Mouse (Mus musculus): ENCODE measurements around the gene Rnf114.
A peak's percentile ranks its signal among the peaks of the same experiment; 100 is the strongest.

Rnf114 gene

GRCm38 (mm10) chr2:167491757-167492708, at the start of gene Rnf114:
Gene Rnf114 (plus strand): TSS chr2:167492645.
- no peak for DNase-seq (ENCODE audit: low read depth)

GRCm38 (mm10) chr2:167443411-167444193, 48.8 kb upstream of the Rnf114 start:
- no peak for DNase-seq (ENCODE audit: low read depth)

DNA sequence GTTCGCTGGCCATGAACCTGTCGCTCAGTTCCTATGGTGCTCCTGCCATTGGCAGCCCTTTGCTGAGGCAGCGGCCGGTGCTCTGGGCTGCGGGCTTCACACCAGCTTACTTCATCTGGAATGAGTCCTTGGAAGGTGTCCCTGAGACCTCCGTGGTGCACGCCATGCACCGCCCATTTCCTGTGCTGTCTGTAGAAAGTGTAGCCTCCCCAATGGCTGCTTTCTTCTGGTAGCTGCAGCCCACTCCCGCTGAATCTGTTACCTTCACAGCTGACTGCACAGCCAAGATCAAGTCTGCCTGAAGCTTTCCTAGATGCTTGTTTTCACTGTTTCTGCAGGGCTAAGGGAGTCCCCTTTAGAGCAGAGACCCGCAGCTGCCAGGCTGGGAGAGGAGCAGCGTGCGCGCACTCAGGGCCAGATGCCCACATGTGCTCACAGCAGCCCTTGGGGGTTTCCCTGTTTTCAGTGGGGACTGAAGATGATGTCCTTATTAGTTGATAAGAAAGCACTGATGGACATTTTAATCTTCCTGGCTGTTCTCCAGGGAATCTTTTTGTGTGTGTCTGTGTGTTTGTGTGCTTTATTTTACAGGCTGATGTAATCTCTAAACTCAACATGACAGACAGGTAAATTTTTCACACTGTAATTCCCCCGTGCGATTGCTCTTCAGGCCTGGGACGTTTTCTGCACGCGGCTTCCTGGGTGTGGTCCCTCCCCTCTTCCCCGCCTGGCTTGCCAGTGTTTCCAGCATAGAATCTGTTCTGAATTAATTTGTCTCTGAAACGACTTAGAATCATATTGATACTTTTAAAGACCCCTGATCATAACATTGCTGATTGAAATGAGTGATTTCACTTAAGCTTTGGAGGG, 46.3 kb upstream of the Rnf114 start:
- no peak for DNase-seq (ENCODE audit: low read depth)

DNA sequence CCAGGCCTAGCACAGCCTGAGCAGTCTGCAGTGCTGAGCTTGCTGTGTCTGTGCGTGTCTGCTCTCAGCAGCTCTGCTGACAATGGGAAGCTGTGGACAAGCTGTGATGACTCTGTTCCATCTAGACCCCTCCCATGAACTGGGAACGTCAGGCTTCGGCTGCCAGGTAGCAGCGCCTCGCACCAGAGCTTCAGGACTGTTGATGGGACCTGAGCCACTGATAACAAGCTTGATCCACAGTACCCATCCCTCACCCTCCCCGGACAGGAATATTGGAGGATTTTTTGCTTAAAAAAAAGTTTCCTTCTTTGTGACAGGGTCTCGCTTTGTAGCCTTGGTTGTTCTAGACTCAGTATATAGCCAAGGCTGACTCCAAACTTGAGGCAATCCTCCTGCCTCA, 45.2 kb upstream of the Rnf114 start:
- DNase-seq (ENCODE audit: low read depth): no peak

GRCm38 (mm10) chr2:167447629-167448028, 44.8 kb upstream of the Rnf114 start:
- no peak for DNase-seq (ENCODE audit: low read depth)

DNA sequence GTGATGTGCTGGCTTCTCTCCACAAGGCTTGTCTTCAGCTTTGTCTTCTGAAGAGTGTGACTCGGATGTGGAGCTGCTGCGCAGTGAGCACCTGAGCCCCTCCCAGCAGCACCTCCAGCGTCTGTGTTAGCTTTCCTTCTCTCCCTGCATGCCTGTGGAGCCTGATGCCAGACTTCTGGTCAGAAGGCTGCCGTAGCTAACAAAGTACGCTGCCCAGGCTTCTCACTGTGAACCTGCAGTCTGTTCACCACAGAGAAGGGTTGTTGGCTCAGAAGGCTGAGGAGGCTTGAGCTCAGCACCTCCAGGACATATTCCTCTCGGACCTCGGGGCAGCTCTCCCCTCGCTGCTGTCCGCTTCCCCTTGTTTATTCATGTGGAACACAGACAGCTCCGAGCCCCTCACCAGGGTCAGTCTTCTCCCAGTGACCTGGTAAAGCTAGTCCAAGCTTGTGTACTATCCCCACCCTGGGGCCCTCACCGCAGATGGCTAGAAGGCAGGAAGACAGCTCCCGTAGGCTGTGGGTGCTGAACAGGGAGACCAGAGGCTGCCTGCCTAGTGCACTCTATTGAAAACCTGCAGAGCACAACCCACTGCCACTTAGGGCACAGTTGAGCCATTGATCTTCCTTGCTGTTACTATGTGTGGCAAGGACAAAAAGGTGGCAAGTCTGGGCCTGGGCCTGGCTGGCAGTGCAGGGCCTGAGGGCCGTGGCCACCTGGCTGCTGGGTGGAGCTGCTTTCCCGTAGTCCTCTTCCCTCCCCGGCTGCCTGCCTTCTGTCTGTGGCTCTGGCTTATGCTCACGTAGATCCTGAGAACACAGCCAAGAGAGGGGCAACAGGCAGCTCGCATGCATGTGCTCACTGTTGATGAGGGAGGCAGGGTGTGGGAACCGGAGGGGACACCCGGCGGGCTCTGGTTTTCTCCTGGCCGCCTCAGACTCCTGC, 42.8 kb upstream of the Rnf114 start:
- DNase-seq (ENCODE audit: low read depth): no peak

GRCm38 (mm10) chr2:167450647-167451046, 41.8 kb upstream of the Rnf114 start:
- DNase-seq (ENCODE audit: low read depth): no peak

GRCm38 (mm10) chr2:167453814-167454213, 38.6 kb upstream of the Rnf114 start:
- DNase-seq (ENCODE audit: low read depth): no peak

DNA sequence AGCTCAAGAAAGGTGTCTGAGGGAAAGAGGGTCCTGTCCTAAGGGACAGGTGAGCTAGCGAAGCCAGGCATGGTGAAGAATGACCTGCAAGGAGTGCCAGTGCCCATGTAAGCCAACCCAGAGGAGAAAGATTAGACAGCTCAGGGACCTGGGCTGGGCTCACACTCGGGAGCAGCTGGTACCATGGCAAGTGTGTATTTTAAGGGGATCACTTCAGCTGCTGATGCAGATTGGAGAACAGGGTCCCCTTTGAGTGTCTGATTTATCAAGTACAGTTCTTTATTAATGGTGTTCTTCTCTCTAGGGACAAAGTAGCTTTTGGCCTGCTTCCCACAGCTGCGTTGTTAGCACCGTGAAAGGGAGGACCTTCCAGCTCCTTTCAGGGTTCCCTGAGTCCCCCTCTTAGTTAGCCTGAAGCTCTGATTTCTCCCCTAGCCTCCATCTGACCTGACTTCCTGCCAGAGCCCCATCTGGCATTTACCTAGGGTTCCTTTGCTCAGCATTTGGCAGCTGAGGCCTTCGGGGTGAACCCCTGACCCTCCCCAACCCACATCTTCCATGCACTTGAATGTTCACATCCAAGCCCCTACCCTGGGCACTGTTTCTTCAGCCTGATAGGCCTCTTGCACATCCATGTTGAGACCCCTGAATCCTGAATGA, 36.0 kb upstream of the Rnf114 start:
- DNase-seq (ENCODE audit: low read depth): no peak

DNA sequence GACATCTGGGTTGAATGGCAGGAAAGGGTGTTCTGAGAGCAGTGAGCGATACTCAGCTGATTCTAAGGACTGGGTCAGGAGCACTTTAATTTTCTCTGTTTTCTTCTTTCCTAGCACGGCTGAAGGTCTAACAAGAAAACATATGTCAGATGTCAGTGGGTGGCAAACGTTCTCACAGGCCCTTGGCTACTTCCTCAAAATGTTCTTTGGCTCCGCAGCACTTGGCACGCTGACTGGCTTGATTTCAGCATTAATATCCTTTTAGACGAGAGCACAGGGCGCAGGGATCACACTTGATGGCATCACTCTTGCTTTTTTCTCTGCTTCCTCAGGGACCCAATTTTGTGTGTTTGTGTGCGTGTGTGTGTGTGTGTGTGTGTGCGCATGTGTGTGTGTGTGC, 35.2 kb upstream of the Rnf114 start:
- DNase-seq (ENCODE audit: low read depth): no peak

- no peak for DNase-seq (ENCODE audit: low read depth)
Measured at GRCm38 (mm10) chr2:167458548-167458947, 33.9 kb upstream of the Rnf114 start.

- no peak for DNase-seq (ENCODE audit: low read depth)
Measured at GRCm38 (mm10) chr2:167459071-167459865, 33.2 kb upstream of the Rnf114 start.

DNA sequence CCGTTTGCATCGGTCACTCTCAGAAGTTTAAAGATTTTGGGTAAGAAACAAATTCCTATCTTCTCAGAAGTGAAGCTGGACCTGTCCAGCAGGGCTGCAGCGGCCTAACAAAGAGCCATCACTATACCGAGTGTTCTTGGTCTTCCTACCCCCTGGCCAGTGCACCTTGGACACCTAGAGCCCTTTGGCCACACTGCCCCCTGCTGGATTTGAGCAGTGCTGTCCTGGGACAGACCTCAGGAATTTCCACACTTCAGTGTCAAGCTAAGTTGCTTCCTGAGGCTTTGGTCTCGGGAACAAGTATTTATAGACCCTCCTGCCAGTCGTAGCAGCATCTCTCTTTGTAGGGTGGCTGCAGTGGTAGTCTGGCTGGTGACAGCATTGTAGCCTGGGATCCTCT, 29.5 kb upstream of the Rnf114 start:
- peak; percentile 59 for DNase-seq (ENCODE audit: low read depth)

GRCm38 (mm10) chr2:167463802-167464201, 28.6 kb upstream of the Rnf114 start:
- no peak for DNase-seq (ENCODE audit: low read depth)

DNA sequence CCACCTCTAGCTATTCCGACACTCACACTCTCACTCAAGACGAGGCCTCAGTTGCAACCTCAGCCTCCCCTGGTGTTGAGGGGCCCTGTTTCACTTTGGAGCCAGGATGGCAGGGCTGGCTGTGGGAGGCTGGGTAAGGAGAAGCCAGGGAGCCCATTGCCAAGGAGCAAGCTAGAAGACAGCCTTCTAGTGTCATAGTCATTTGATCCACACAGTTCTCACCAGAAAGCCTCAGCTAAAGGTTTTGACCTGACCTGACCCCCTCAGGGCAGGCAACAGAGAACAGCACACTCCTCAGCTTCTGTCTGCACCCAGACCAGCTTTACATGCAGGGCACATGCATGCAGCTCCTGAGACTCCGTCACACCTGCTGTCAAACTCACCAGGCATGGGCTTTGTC, 26.5 kb upstream of the Rnf114 start:
- no peak for DNase-seq (ENCODE audit: low read depth)

- no peak for DNase-seq (ENCODE audit: low read depth)
Measured at GRCm38 (mm10) chr2:167467214-167467613, 25.2 kb upstream of the Rnf114 start.

DNA sequence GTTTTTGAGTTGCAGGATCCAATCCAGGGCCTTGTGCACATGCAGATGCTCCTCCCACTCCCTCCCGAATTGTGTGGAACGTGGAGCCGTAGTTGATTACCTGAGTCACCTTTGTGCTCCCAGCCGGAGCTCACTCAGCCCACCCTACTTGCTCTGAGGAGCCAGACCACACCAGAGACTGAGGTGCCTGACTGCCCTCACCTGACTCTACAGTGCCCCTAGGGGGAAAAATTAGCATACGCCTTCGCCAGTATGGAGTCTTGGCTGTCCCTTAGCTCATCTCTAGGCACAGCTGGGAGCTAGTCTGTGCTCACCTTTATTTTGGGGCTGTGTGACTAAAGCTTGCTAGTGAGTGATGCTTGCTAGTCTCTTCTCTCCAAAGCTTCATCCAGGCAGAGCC, 24.0 kb upstream of the Rnf114 start:
- no peak for DNase-seq (ENCODE audit: low read depth)

DNA sequence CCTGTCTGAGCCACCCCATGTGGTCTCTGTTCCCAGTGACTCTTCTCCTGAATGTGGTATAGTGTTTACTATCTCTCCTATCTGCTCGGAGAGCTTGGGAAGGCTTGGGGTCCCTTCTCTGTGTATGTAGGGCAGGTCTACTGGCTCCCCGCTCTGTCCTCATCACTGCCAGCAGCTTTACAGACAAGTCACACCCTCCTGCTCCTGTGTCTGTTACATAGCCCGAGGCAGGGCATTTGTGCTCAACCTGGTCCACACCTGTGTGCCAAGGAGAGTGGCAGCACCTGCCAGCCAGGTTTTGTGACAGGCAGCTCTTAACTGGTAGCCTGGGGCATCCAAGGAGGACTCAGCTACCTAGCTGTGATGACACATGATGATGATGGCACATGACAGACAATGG, 21.8 kb upstream of the Rnf114 start:
- no peak for DNase-seq (ENCODE audit: low read depth)

GRCm38 (mm10) chr2:167471585-167471984, 20.9 kb upstream of the Rnf114 start:
- DNase-seq (ENCODE audit: low read depth): no peak

GRCm38 (mm10) chr2:167474218-167474617, 18.2 kb upstream of the Rnf114 start:
- no peak for DNase-seq (ENCODE audit: low read depth)

Measured in naive thymus-derived CD4-positive, alpha-beta T cell, adult 2 months (primary cell).